Mouse (Mus musculus) heart, adult 10 weeks (tissue): ENCODE data around the gene Galm. TPM values are rescaled to one million over a fixed set of nuclear protein-coding genes. Genes with fewer than 3 reads are reported as not detected.

ENCODE experiments used
- polyA plus RNA-seq: library from polyadenylated mRNA; stranded (reverse); fragments of 350-450 nt; fragmentation: Illumina TruSeq; extraction: RNeasy Lipid Tissue Mini Kit (QIAGEN cat#74804); gene quantifications from one replicate; pipeline ENCODE4 v1.2.3, GENCODE M21; 2014; ENCODE audit warnings: low read depth, low replicate concordance

The Galm gene
- 28.0 TPM for polyA plus RNA-seq

DNA sequence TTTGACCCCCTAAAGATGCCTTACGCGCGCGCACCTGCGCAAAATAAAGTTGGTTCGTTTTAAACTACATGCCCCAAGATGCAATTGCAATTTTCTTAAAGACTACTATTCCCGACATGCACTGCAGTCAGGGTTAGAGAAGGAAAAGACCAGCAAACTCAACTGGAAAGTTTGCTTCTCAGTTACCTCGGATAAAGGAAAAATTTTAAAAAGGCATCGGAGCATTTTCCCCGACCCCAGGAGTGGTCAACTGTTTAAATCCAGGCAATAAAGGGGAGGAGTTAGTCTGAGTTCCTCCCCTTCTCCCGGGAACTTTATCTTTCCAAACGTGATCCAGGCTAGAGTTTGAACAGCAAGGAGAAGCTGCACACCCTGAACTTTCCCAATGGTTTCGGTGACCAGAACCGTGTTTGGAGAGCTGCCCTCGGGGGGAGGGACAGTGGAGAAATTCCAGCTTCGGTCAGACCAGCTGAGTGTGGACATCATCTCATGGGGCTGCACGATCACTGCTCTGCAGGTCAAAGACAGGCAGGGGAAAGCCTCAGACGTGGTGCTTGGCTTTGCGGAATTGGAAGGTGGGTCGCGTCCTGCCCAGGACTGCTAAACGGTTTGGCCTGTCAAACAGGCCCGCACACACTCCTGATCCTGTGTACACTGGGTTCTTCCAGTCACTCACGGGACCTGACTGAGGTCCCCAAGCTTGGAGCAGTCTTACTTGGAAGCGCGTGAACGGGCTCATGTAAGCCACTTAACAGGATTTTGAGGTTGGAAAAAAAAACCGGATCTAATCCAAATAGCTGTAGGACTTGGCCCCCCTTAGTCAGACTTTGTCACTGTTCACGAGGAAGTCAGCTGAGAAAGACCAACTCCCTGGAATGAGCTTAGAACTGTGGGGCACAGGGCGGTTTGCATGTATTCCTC lies at the start of gene Galm:
Gene Galm (plus strand): TSS at position 141 of the 921 bp plus-strand sequence.

DNA sequence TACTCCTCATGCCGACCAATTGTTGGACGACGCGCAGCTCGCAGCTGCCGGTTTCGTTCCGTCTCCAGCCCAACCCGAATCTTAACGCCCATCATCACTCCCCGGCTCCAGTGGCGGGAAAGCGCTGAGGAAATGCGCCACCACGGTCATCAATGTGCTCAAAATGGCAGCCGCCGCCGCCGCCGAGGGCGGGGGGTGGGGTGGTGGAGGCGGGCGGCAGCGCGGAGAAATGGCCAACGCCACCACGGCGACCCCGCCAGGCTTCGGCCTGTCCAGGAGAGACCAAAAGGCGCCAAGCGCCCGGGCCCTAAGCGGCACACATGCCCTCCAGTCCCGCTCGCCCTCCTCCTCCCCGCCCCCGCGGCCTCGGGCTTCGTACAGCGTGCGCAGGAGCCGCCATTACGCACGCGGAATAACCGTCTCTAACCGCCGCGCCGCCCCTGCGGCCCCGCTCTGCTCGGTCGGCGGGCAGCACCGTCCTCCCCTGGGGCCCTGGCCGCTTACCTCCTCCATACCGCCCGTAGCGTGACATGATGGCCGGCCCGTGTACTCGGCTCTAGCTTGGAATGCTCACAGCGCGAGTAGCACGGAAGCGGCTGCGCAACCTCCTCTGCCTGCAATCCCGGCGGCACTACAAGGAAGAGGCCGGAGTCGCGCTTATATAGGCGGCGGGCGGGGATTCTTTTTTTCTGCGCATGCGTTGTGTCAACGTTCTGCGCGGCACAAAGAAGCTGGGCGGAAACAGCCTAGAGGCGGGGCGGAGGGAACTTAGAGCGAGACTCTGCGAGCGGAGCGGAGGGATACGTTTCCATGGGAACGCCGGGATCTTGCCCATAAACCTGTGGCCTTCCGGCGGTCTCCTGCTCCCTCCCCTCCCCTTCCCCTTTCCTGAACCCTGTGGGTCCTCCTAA lies 79.7 kb downstream of the Galm start, which contains the start of the genes Srsf7 and Ttc39d:
Gene Srsf7 (minus strand): TSS at position 637 of the 911 bp plus-strand sequence.
Gene Ttc39d (plus strand): TSS at position 790 of the 911 bp plus-strand sequence.

DNA sequence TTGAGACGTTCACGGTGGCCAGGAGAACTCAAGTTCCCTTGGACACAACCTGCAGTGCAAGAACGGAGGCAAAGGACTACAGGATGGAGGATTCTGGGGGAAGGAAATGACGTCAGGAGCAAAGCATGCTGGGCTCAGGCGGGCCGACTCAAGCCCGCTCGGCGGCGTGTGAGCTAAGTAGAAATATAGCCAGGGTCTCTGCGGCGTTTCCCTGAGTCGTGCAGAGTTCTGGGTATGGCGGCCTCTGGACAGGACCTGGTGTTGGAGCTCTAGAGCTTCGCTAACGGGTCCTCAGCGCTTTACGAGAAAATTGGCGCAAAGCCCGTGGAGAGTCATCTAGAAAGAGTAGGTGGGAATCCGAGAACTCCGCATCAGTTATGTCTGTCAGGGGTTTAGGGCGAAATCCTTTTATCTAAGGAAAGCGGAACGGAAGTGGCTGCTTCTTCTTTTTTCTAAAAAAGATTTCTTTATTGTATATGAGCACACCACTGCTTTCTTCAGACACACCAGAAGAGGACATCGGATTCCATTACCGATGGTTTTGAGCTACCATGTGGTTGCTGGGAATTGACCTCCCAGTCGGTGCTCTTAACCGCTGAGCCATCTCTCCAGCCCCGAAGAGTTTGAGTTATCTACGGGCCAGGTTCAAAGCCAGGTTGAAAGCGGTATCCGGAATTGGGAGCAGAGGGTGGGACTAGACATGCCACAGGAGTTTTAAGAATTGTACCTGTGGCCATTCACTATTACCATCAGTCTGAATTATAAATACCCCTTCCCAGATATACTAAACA lies 97.2 kb downstream of the Galm start, which contains the start of gene Gemin6:
Gene Gemin6 (plus strand): TSS at position 116 of the 791 bp plus-strand sequence.

Other genes with a start within 250 kb of the Galm start
- 42.2 TPM for gene Atl2, start 231.3 kb upstream of the Galm start, polyA plus RNA-seq
- 20.2 TPM for gene Hnrnpll, start 65.1 kb upstream of the Galm start, polyA plus RNA-seq
- gene Srsf7, start 79.8 kb downstream of the Galm start, polyA plus RNA-seq, result 73.3 TPM
- gene Ttc39d, start 80.0 kb downstream of the Galm start, polyA plus RNA-seq, result 0.18 TPM
- 8.1 TPM for gene Gemin6, start 97.0 kb downstream of the Galm start, polyA plus RNA-seq
- 18.8 TPM for gene Morn2, start 162.7 kb downstream of the Galm start, polyA plus RNA-seq
- 7.0 TPM for gene Dhx57, start 163.0 kb downstream of the Galm start, polyA plus RNA-seq
- gene Arhgef33, start 179.9 kb downstream of the Galm start, polyA plus RNA-seq, result not detected
- gene Gm10190, start 246.1 kb downstream of the Galm start, polyA plus RNA-seq, result not detected